Mouse (Mus musculus) liver, adult 2 months (tissue): Measurements from ENCODE around the gene Cntn5. TPM values are rescaled to one million over a fixed set of nuclear protein-coding genes. Genes with fewer than 3 reads are reported as not detected.

Experiments used
- DNase-seq: peaks from one replicate; pipeline ENCODE4 v3.0.0-alpha.2; 2011; ENCODE audit warnings: low read depth, low spot score; ENCODE audit errors: extremely low read depth
- H3K27ac ChIP-seq: fragments of 200-500 bp; replicated peaks from 2 replicates; pipeline ENCODE4 v1.5.1; 2012; ENCODE audit warnings: low read depth, mild to moderate bottlenecking, control low read depth, inconsistent platforms, low read length; ENCODE audit not compliant: insufficient read depth
- H3K27me3 ChIP-seq: fragments of 200-500 bp; 2 replicates; pipeline ENCODE4 v1.6.1; 2012; ENCODE audit warnings: mild to moderate bottlenecking, moderate library complexity, low read length, inconsistent platforms; ENCODE audit not compliant: control insufficient read depth, insufficient read depth
- H3K36me3 ChIP-seq: fragments of 200-500 bp; 2 replicates; pipeline ENCODE4 v1.6.1; 2012; ENCODE audit warnings: low read length, inconsistent platforms; ENCODE audit not compliant: control insufficient read depth, insufficient read depth
- H3K4me1 ChIP-seq: fragments of 200-500 bp; 2 replicates; pipeline ENCODE4 v1.6.1; 2011; ENCODE audit warnings: low read length; ENCODE audit not compliant: control insufficient read depth, insufficient read depth
- H3K4me3 ChIP-seq: fragments of 200-500 bp; 2 replicates; pipeline ENCODE4 v1.5.1; 2011; ENCODE audit warnings: low read depth, mild to moderate bottlenecking, control low read depth, low read length, moderate library complexity; ENCODE audit not compliant: insufficient read depth
- H3K79me2 ChIP-seq: fragments of 200-500 bp; 2 replicates; pipeline ENCODE4 v1.6.1; 2012; ENCODE audit warnings: inconsistent platforms, mild to moderate bottlenecking, low read length, moderate library complexity; ENCODE audit not compliant: control insufficient read depth, insufficient read depth
- H3K9ac ChIP-seq: fragments of 200-500 bp; 2 replicates; pipeline ENCODE4 v1.6.1; 2012; ENCODE audit warnings: low read depth, mild to moderate bottlenecking, control low read depth, inconsistent platforms, low read length
- CTCF ChIP-seq: fragments of 200-500 bp; IDR thresholded peaks from 2 replicates; pipeline ENCODE4 v1.5.1; 2011; ENCODE audit warnings: low read depth, low read length, control low read depth
- POLR2A ChIP-seq: fragments of 200-500 bp; IDR thresholded peaks from 2 replicates; pipeline ENCODE4 v1.6.1; 2011; ENCODE audit warnings: low read length, control low read depth; ENCODE audit not compliant: insufficient read depth; ENCODE audit errors: extremely low read depth
- WGBS: fragments of 180-500 bp; shearing (Covaris S2); methylation state at CpG from one replicate; pipeline ENCODE4 v1.1.7; 2018; 5-methylcytosine and 5-hydroxymethylcytosine counted together
- polyA plus RNA-seq: library from polyadenylated mRNA; depleted of rRNA; stranded (reverse); fragments of >200 nt; gene quantifications from 2 replicates; pipeline ENCODE4 v1.2.3, GENCODE M21; 2012
- total RNA-seq: library from RNA; depleted of rRNA; stranded (reverse); fragments of >200 nt; gene quantifications from 2 replicates; pipeline ENCODE4 v1.2.3, GENCODE M21; 2014

Gene Cntn5
- total and polyA plus RNA-seq, 2 experiments, result not detected

DNA sequence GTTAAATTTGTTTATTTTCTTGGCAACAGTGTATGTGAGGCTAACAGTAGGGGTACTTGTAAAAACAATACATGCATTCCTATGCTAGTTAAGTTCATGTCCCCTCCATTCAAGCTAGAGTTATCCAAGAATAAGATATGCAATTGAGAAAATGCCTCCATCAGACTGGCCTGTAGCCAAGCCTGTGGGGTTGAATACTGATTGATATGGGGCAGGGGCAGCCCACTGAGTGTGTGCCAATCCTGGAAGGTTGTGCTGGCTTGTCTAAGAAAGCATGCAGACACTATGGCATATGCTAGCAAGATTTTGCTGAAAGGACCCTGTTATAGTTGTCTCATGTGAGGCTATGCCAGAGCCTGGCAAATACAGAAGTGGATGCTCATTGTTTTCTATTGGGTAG, 1196.8 kb downstream of the Cntn5 start:
- Histone ChIP-seq H3K9ac (no peak overlapping the region), H3K79me2 (no peaks in the 10 kb centered on the region), H3K36me3 (no peaks in the 10 kb centered on the region), H3K27me3 (no peaks in the 10 kb centered on the region), H3K4me3 (no peak overlapping the region), H3K4me1 (no peaks in the 10 kb centered on the region), H3K27ac (no peak overlapping the region)
- DNase-seq, result no peak
- TF ChIP-seq CTCF (no peak), POLR2A (no peak)

DNA sequence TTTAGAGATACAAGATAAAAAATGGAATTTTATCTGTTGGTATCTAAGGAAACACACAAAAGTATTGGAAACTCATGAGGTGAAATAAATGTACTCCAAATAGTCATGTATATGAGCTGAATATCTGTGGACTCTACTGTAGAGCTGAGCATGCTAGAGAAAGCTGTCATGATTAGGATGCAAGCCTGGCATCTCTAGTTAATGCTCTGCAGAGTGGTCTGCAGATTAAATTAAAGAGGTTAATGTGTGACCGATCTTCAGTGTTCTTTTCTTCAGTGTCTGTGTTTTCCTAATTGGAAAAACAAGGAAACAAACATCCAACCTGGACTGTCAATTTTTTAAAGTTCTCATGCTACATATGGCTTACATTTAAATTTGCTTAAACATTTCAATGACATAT, 1199.4 kb downstream of the Cntn5 start:
- 96% methylated on average over 1 of the region's 1 CpGs for WGBS
- no peak for TF ChIP-seq POLR2A
- TF ChIP-seq CTCF, result no peak
- Histone ChIP-seq H3K79me2 (no peaks in the 10 kb centered on the region), H3K27me3 (no peaks in the 10 kb centered on the region), H3K36me3 (no peaks in the 10 kb centered on the region), H3K4me3 (no peak overlapping the region), H3K4me1 (no peaks in the 10 kb centered on the region), H3K27ac (no peak overlapping the region), H3K9ac (no peak overlapping the region)
- DNase-seq, result no peak

DNA sequence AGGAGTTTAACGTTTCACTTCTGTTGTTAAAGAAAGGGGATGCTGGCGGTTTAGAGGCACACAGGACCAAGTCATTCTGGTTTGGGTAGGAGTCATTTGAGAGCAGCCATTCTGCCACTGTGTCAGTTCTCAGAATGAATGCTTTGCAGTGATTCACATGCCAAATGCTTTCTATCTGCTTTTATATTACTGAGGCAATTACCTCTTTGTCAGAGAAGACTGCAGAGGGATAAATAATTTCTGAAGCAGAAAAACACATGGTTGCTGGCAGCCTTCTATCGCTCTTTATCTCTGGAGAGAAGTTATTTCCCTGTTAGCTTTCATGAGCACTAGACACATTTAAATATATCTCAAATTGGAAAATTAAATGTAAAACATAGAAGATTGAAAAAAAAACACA, 1207.9 kb downstream of the Cntn5 start:
- Histone ChIP-seq H3K27me3 (no peaks in the 10 kb centered on the region), H3K4me1 (no peaks in the 10 kb centered on the region), H3K36me3 (no peaks in the 10 kb centered on the region), H3K9ac (no peak overlapping the region), H3K27ac (no peak overlapping the region), H3K4me3 (no peak overlapping the region), H3K79me2 (no peaks in the 10 kb centered on the region)
- TF ChIP-seq POLR2A (no peak), CTCF (no peak)
- 72% methylated on average over 3 of the region's 3 CpGs for WGBS
- no peak for DNase-seq

DNA sequence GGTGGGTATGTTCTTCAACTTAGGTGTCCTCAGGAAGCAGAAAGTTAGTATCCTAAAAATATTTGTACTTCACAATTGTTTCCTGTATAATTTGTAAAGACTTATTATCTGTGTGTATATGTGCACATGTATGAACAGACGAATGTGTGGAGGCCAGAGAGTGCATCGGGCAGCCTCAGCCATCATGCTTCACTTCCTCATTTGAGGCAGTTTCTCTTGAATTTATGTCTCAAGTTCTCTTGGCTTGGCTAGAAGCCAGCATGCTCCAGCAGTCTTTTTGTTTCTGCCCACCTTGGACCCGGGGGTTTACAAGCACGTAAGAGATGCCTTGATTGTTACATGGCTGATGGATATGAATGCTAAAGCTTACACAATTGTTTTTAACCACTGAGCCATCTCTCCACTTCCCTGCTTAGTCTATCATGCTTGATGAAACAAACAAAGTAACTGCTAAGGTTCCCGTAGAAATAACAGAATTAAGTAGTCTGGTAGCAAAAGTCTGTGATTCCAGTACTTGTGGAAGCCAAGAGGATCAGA, 1222.2 kb downstream of the Cntn5 start:
- TF ChIP-seq CTCF (no peak), POLR2A (no peak)
- H3K4me3 ChIP-seq, result no peak overlapping the region
- no peaks in the 10 kb centered on the region for H3K4me1 ChIP-seq
- no peak for DNase-seq
- H3K79me2 ChIP-seq, result no peaks in the 10 kb centered on the region
- no peaks in the 10 kb centered on the region for H3K36me3 ChIP-seq
- no peak overlapping the region for H3K9ac ChIP-seq
- H3K27ac ChIP-seq, result no peak overlapping the region
- no peaks in the 10 kb centered on the region for H3K27me3 ChIP-seq
- WGBS, result 74% methylated on average over 5 of the region's 5 CpGs

DNA sequence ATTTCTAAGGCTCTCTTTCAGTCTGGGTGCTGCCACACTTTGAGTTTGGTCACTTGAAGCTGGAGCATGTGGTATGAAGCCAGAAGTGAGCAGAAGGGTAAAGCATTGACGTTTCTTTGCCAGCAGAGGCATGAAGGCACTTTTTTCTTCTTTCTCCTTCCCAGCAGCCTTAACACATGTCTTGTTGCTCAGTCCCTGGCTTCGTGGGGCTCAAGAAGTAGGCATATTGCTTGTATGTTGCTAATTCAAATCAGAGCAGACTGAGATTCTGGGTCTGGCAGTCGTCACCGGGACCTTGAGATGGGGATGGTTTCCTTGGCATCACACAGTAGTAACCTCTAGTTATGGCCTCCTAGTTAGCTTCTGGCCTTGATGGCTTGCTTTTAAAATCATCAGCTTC, 1228.5 kb downstream of the Cntn5 start:
- H3K4me1 ChIP-seq, result no peaks in the 10 kb centered on the region
- H3K27ac ChIP-seq, result no peak overlapping the region
- H3K27me3 ChIP-seq, result no peaks in the 10 kb centered on the region
- H3K9ac ChIP-seq, result no peak overlapping the region
- H3K4me3 ChIP-seq, result no peak overlapping the region
- TF ChIP-seq POLR2A (no peak), CTCF (no peak)
- H3K79me2 ChIP-seq, result no peaks in the 10 kb centered on the region
- DNase-seq, result no peak
- H3K36me3 ChIP-seq, result no peaks in the 10 kb centered on the region
- 70% methylated on average over 4 of the region's 4 CpGs for WGBS

DNA sequence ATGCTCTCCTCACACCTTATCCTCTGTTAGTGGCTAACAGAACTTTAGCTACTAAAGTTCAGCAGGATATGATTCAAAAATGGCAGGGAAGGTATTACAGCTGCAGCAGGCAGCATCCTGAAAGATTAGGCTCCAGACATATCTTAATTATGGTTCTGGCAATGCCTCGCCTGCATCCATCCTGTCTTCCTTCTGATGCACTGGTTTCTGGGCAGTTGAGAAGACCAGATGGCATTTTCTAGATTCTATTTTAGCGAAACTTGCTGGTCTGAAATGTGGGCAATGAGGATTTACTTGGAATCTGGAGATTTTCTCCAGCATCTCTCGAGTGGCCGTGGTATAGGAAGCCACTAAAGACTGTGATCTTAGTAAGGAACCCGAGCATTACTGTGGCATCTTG, 1230.0 kb downstream of the Cntn5 start:
- 81% methylated on average over 5 of the region's 5 CpGs for WGBS
- H3K9ac ChIP-seq, result no peak overlapping the region
- TF ChIP-seq CTCF, result no peak
- no peak for TF ChIP-seq POLR2A
- H3K27me3 ChIP-seq, result no peaks in the 10 kb centered on the region
- no peaks in the 10 kb centered on the region for H3K36me3 ChIP-seq
- DNase-seq, result no peak
- H3K79me2 ChIP-seq, result no peaks in the 10 kb centered on the region
- H3K27ac ChIP-seq, result no peak overlapping the region
- no peaks in the 10 kb centered on the region for H3K4me1 ChIP-seq
- no peak overlapping the region for H3K4me3 ChIP-seq
